8 mouse cellular contexts compared by ENCODE assay signal in the genomic region with DNA sequence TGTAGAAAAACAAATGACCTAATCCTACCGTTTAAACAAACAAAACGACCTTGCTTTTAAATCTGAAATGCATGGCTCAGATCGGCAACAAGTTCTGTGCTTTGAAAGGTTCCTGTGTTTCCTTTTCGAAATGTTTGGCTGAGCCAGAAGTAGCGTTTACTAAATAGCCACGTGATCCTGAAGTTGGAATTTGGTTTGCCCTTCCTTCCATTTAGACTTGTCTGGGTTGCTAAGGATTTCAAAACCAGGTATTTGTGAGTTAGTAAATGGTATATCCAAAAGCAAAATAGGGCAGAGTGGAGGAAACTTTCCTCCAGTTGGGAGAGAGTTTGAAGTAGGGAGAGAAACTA.
DNase-seq lines count a peak whose midpoint lies in the region; ATAC-seq and TF ChIP-seq lines count a peak whose summit lies in the region.

No protein-coding gene starts in this region.

- no peak for TF ChIP-seq CTCF in lung, embryonic 14.5 days (IDR thresholded peaks at IDR 0.05; ENCODE audit: low read depth)
- TF ChIP-seq CTCF in kidney, postnatal 0 days (IDR thresholded peaks at IDR 0.05; ENCODE audit: low read depth): no peak
- TF ChIP-seq CTCF in small intestine, adult 2 months (IDR thresholded peaks at IDR 0.05; ENCODE audit: extremely low read depth, insufficient read length, insufficient replicate concordance, low read depth, low read length): no peak
- no peak for TF ChIP-seq CTCF in thymus, adult 2 months (IDR thresholded peaks at IDR 0.05; ENCODE audit: borderline replicate concordance, control insufficient read depth, extremely low read depth, insufficient read depth, low read length, poor library complexity)

- no peaks in the 10 kb centered on the region for H3K36me3 ChIP-seq in forebrain, embryonic 14.5 days (ENCODE audit: control insufficient read depth, insufficient read depth, low read length)
- H3K36me3 ChIP-seq in forebrain, embryonic 11.5 days (ENCODE audit: control insufficient read depth, insufficient read depth, low read length): no peaks in the 10 kb centered on the region; the same call in 1 of the 2 replicates
- peaks cover 28% of the 10 kb centered on the region for H3K36me3 ChIP-seq in lung, embryonic 14.5 days (ENCODE audit: insufficient read depth)
- H3K36me3 ChIP-seq in kidney, postnatal 0 days (ENCODE audit: insufficient read depth, low read length): peaks cover 29% of the 10 kb centered on the region
- peaks cover 13% of the 10 kb centered on the region for H3K36me3 ChIP-seq in small intestine, adult 2 months (ENCODE audit: control insufficient read depth, insufficient read depth, low read length)
- no peaks in the 10 kb centered on the region for H3K36me3 ChIP-seq in thymus, adult 2 months (ENCODE audit: control insufficient read depth, insufficient read depth, low read length)

- no peak for ATAC-seq in forebrain, embryonic 14.5 days
- ATAC-seq in forebrain, embryonic 11.5 days (replicated peaks; ENCODE audit: low FRiP score): no peak
- no peak for ATAC-seq in lung, embryonic 14.5 days (ENCODE audit: insufficient read depth)
- ATAC-seq in kidney, postnatal 0 days (replicated peaks; ENCODE audit: low FRiP score, low read depth): no peak

- H3K4me2 ChIP-seq in forebrain, embryonic 14.5 days (ENCODE audit: low read length): peak overlapping the region; percentile 71; the same call in 1 of the 2 replicates
- no peak overlapping the region for H3K4me2 ChIP-seq in forebrain, embryonic 11.5 days (ENCODE audit: low read depth, low read length, severe bottlenecking)
- H3K4me2 ChIP-seq in lung, embryonic 14.5 days: peak overlapping the region; percentile 82
- peak overlapping the region; percentile 85 for H3K4me2 ChIP-seq in kidney, postnatal 0 days (ENCODE audit: low read length)

- 35% methylated on average over 6 of the region's 6 CpGs for WGBS in forebrain, embryonic 14.5 days
- WGBS in forebrain, embryonic 11.5 days: 43% methylated on average over 6 of the region's 6 CpGs
- under 1% methylated on average over 6 of the region's 6 CpGs for WGBS in lung, embryonic 14.5 days
- WGBS in kidney, postnatal 0 days: 4% methylated on average over 6 of the region's 6 CpGs
- 51% methylated on average over 6 of the region's 6 CpGs for WGBS in small intestine, adult 2 months
- 24% methylated on average over 6 of the region's 6 CpGs for WGBS in thymus, adult 2 months

- H3K9ac ChIP-seq in forebrain, embryonic 14.5 days (ENCODE audit: low read length): no peak overlapping the region
- H3K9ac ChIP-seq in forebrain, embryonic 11.5 days (ENCODE audit: low read length): no peak overlapping the region
- peak overlapping the region; percentile 58; the same call in 1 of the 2 replicates for H3K9ac ChIP-seq in lung, embryonic 14.5 days
- H3K9ac ChIP-seq in kidney, postnatal 0 days (ENCODE audit: low read depth, low read length): 0 out of 2 replicates have a peak overlapping the region, but pooled peaks have one; percentile 65

- H3K9me3 ChIP-seq in forebrain, embryonic 14.5 days (replicated peaks; ENCODE audit: control insufficient read depth, low read length): no peaks in the 10 kb centered on the region
- H3K9me3 ChIP-seq in forebrain, embryonic 11.5 days (ENCODE audit: control insufficient read depth, low read length): no peaks in the 10 kb centered on the region
- H3K9me3 ChIP-seq in lung, embryonic 14.5 days (ENCODE audit: low read depth, low read length): no peaks in the 10 kb centered on the region
- H3K9me3 ChIP-seq in kidney, postnatal 0 days (replicated peaks; ENCODE audit: low read length): no peaks in the 10 kb centered on the region

- TF ChIP-seq POLR2A in small intestine, adult 2 months (IDR thresholded peaks at IDR 0.05; ENCODE audit: low read depth, low read length): no peak
- no peak for TF ChIP-seq POLR2A in thymus, adult 2 months (IDR thresholded peaks at IDR 0.05; ENCODE audit: control insufficient read depth, extremely low read depth, insufficient read depth, low read length, poor library complexity)

- intact Hi-C loops in left cerebral cortex, postnatal 10 days (cut with DNase I): no loop called here

- peaks cover 15% of the 10 kb centered on the region for H3K4me1 ChIP-seq in forebrain, embryonic 14.5 days (ENCODE audit: control insufficient read depth, insufficient read depth, low read length)
- H3K4me1 ChIP-seq in forebrain, embryonic 11.5 days (replicated peaks; ENCODE audit: control insufficient read depth, insufficient read depth, low read length): peaks cover 10% of the 10 kb centered on the region
- peaks cover 20% of the 10 kb centered on the region for H3K4me1 ChIP-seq in lung, embryonic 14.5 days (ENCODE audit: insufficient read depth)
- H3K4me1 ChIP-seq in kidney, postnatal 0 days (replicated peaks; ENCODE audit: insufficient read depth, low read length): peaks cover 19% of the 10 kb centered on the region; the same call in 1 of the 2 replicates
- H3K4me1 ChIP-seq in small intestine, adult 2 months (ENCODE audit: control insufficient read depth, insufficient read depth, insufficient read length, low read length): no peaks in the 10 kb centered on the region; the same call in 1 of the 2 replicates
- H3K4me1 ChIP-seq in thymus, adult 2 months (replicated peaks; ENCODE audit: control insufficient read depth, insufficient read depth, low read length): no peaks in the 10 kb centered on the region

- H3K4me3 ChIP-seq in forebrain, embryonic 14.5 days (ENCODE audit: low read depth, low read length): no peak overlapping the region
- no peak overlapping the region for H3K4me3 ChIP-seq in forebrain, embryonic 11.5 days (ENCODE audit: low read depth, low read length)
- H3K4me3 ChIP-seq in lung, embryonic 14.5 days (ENCODE audit: low read depth, low read length): peak overlapping the region; percentile 46
- H3K4me3 ChIP-seq in kidney, postnatal 0 days (replicated peaks; ENCODE audit: low read depth, low read length): peak overlapping the region; percentile 40
- H3K4me3 ChIP-seq in small intestine, adult 2 months (ENCODE audit: low read depth, low read length): no peak overlapping the region
- H3K4me3 ChIP-seq in thymus, adult 2 months (ENCODE audit: control insufficient read depth, insufficient read depth, low read length): no peak overlapping the region

- H3K27me3 ChIP-seq in forebrain, embryonic 14.5 days (replicated peaks; ENCODE audit: control insufficient read depth, insufficient read depth, low read length): no peaks in the 10 kb centered on the region; the same call in 1 of the 2 replicates
- peaks cover 2% of the 10 kb centered on the region; the same call in 1 of the 2 replicates for H3K27me3 ChIP-seq in forebrain, embryonic 11.5 days (ENCODE audit: control insufficient read depth, insufficient read depth, low read length)
- no peaks in the 10 kb centered on the region for H3K27me3 ChIP-seq in lung, embryonic 14.5 days (ENCODE audit: insufficient read depth, low read length)
- H3K27me3 ChIP-seq in kidney, postnatal 0 days (ENCODE audit: insufficient read depth, low read length): no peaks in the 10 kb centered on the region
- no peaks in the 10 kb centered on the region for H3K27me3 ChIP-seq in small intestine, adult 2 months (ENCODE audit: control insufficient read depth, insufficient read depth, low read length)
- H3K27me3 ChIP-seq in thymus, adult 2 months (ENCODE audit: control insufficient read depth, insufficient read depth, low read length): no peaks in the 10 kb centered on the region; the same call in 1 of the 2 replicates

- DNase-seq in forebrain, embryonic 14.5 days (ENCODE audit: low spot score): no peak
- no peak for DNase-seq in forebrain, embryonic 11.5 days (ENCODE audit: low spot score)
- peak; percentile 58 for DNase-seq in lung, embryonic 14.5 days
- DNase-seq in lung, postnatal 10 days: no peak
- no peak for DNase-seq in kidney, postnatal 0 days (ENCODE audit: low spot score)
- no peak for DNase-seq in thymus, adult 2 months
- DNase-seq in left cerebral cortex, postnatal 10 days (ENCODE audit: extremely low spot score in 1 of 2, low spot score in 2 of 2): no peak

- H3K27ac ChIP-seq in forebrain, embryonic 14.5 days (ENCODE audit: low read depth, low read length): no peak overlapping the region
- H3K27ac ChIP-seq in forebrain, embryonic 11.5 days (ENCODE audit: low read depth, low read length): no peak overlapping the region
- peak overlapping the region; percentile 95 for H3K27ac ChIP-seq in lung, embryonic 14.5 days (ENCODE audit: low read depth)
- no peak overlapping the region for H3K27ac ChIP-seq in kidney, postnatal 0 days
- peak overlapping the region; percentile 4; the same call in 1 of the 2 replicates for H3K27ac ChIP-seq in small intestine, adult 2 months (ENCODE audit: insufficient read depth, low read depth, low read length)
- no peak overlapping the region for H3K27ac ChIP-seq in thymus, adult 2 months (ENCODE audit: control insufficient read depth, insufficient read depth, low read length)

Comparison
In these comparisons a context has a peak if more than half of its experiments do, and no peak if none do; other contexts are left out.
1. H3K27ac ChIP-seq: peak in lung, embryonic 14.5 days (single experiment) and small intestine, adult 2 months (single experiment); none in forebrain, embryonic 14.5 days (single experiment), forebrain, embryonic 11.5 days (single experiment), kidney, postnatal 0 days (single experiment) and thymus, adult 2 months (single experiment).
2. H3K4me3 ChIP-seq: peak in lung, embryonic 14.5 days (single experiment) and kidney, postnatal 0 days (single experiment); none in forebrain, embryonic 14.5 days (single experiment), forebrain, embryonic 11.5 days (single experiment), small intestine, adult 2 months (single experiment) and thymus, adult 2 months (single experiment).
3. H3K9ac ChIP-seq: peak in lung, embryonic 14.5 days (single experiment) and kidney, postnatal 0 days (single experiment); none in forebrain, embryonic 14.5 days (single experiment) and forebrain, embryonic 11.5 days (single experiment).